Mouse (Mus musculus) lung, postnatal 0 days (tissue): ENCODE data around the gene Creb1. TPM values are rescaled to one million over a fixed set of nuclear protein-coding genes. Genes with fewer than 3 reads are reported as not detected.

ENCODE experiments used
- ATAC-seq: fragments of 200-750 bp; cut with Nextera tagmentation; 2 replicates; pipeline ENCODE4 v1.8.0; 2017; ENCODE audit warnings: moderate library complexity
- DNase-seq: peaks from one replicate; pipeline ENCODE4 v3.0.0-alpha.2; 2016; ENCODE audit warnings: low spot score
- H3K27ac ChIP-seq: fragments of 300-500 bp; sonication (generic); 2 replicates; pipeline ENCODE4 v1.5.1; 2014; ENCODE audit warnings: antibody characterized with exemption, mild to moderate bottlenecking, low read length, mixed read lengths
- H3K27me3 ChIP-seq: fragments of 300-500 bp; sonication (generic); replicated peaks from 2 replicates; pipeline ENCODE4 v1.6.1; 2014; ENCODE audit warnings: low read length, mixed read lengths; ENCODE audit not compliant: insufficient read depth
- H3K36me3 ChIP-seq: fragments of 300-500 bp; sonication (generic); 2 replicates; pipeline ENCODE4 v1.6.1; 2014; ENCODE audit warnings: low read length, mixed read lengths; ENCODE audit not compliant: insufficient read depth
- H3K4me1 ChIP-seq: fragments of 300-500 bp; sonication (generic); 2 replicates; pipeline ENCODE4 v1.6.1; 2014; ENCODE audit warnings: antibody characterized with exemption, low read depth, low read length, mixed read lengths; ENCODE audit not compliant: insufficient read depth
- H3K4me2 ChIP-seq: fragments of 300-500 bp; sonication (generic); replicated peaks from 2 replicates; pipeline ENCODE4 v1.6.1; 2014; ENCODE audit warnings: low read depth, mild to moderate bottlenecking, low read length, moderate library complexity, mixed read lengths
- H3K4me3 ChIP-seq: fragments of 300-500 bp; sonication (generic); 2 replicates; pipeline ENCODE4 v1.5.1; 2014; ENCODE audit warnings: low read depth, low read length
- H3K9ac ChIP-seq: fragments of 300-500 bp; sonication (generic); replicated peaks from 2 replicates; pipeline ENCODE4 v1.6.1; 2014; ENCODE audit warnings: low read depth, mild to moderate bottlenecking
- H3K9me3 ChIP-seq: fragments of 300-500 bp; sonication (generic); 2 replicates; pipeline ENCODE4 v1.6.1; 2016; ENCODE audit warnings: low read length, mixed read lengths
- CTCF ChIP-seq: IDR thresholded peaks from 2 replicates; pipeline ENCODE4 v1.5.1; 2016; ENCODE audit warnings: antibody characterized with exemption, mild to moderate bottlenecking
- EP300 ChIP-seq: IDR thresholded peaks from 2 replicates; pipeline ENCODE4 v1.6.1; 2016; ENCODE audit warnings: antibody characterized with exemption, mild to moderate bottlenecking, control low read depth
- WGBS: fragments of 180-500 bp; shearing (Covaris S2); extraction: QIAGEN DNeasy Blood & Tissue Kit; methylation state at CpG from one replicate; pipeline ENCODE4 v1.1.7; 2014; 5-methylcytosine and 5-hydroxymethylcytosine counted together
- polyA plus RNA-seq: library from polyadenylated mRNA; unstranded; fragments of >200 nt; fragmentation: Nextera tagmentation; extraction: Ambion mirVana; gene quantifications from 2 replicates; pipeline ENCODE4 v1.2.1, GENCODE M21; 2015

The Creb1 gene
- polyA plus RNA-seq, 1 experiment from 2014 or later: 14.2 TPM

DNA sequence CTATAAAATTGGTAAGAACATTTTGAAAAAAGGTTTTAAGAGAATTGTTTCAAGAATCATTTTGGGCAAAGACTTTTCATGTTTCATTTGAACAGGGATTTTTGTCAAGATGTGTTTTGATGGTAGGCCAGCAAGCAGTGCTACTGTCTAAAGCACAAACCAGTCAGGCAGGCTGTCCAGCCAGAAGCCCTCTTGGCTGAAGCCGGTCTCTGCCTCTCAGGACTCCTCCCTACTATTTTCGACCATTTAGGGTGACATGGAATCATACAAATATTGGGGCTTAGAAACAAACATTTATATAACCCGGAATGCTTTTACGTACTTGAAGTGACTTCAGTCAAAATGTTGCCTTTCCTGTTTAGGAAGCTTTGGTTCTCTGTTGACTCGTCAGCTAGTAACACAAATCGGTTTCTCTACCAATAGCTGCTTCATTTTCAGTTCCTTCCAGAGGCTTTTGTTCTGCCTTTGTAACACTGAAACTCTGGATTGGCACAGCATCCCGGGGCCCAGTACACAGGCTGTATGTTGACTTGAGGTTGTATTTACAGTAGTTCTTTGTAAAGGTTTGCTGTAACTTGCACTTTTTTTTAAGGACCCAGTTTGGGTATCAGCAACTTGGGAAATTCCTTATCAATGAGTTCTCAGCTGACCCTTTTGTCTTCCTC is 68.1 kb downstream of the Creb1 start:
- peak; percentile 63 for ATAC-seq
- TF ChIP-seq EP300 (no peak), CTCF (no peak)
- no peak overlapping the region for H3K4me2 ChIP-seq
- H3K9me3 ChIP-seq: no peaks in the 10 kb centered on the region
- no peaks in the 10 kb centered on the region; the same call in 1 of the 2 replicates for H3K36me3 ChIP-seq
- H3K27me3 ChIP-seq: no peaks in the 10 kb centered on the region
- H3K27ac ChIP-seq: no peak overlapping the region
- H3K9ac ChIP-seq: no peak overlapping the region
- no peak overlapping the region for H3K4me3 ChIP-seq
- peak; percentile 41 for DNase-seq
- no peaks in the 10 kb centered on the region for H3K4me1 ChIP-seq
- 58% methylated on average over 7 of the region's 7 CpGs for WGBS

DNA sequence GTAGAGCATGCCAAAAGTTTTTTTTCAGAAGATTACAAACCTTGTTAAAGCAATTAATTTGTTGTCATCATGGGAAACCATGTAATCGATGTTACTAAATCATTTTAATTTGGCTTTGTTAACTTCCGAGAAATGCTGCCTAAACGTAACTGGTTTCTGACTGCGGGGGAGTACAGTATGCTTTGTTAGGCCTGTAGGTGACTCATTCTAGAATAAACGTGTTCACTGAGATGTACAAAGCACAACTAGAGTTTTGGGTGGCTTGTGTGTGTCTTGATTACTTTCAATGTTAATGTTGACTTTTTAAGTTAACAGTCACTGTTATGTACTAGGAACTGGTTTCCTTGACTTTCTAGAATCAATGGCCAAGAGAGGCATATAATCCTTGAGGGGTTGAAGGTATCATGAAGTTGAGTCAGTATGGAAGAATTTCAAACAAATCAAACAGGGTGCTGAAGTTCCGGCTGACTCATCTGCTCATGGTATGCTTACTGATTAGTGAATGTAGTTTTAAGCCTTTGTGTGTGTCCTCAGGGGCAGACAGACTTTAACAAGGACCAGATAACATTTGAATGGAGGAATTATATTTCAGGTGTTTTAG is 68.9 kb downstream of the Creb1 start:
- no peak overlapping the region for H3K27ac ChIP-seq
- no peak for ATAC-seq
- 78% methylated on average over 6 of the region's 6 CpGs for WGBS
- no peak overlapping the region for H3K9ac ChIP-seq
- H3K27me3 ChIP-seq: no peaks in the 10 kb centered on the region
- H3K9me3 ChIP-seq: no peaks in the 10 kb centered on the region
- DNase-seq: no peak
- no peaks in the 10 kb centered on the region for H3K4me1 ChIP-seq
- no peaks in the 10 kb centered on the region; the same call in 1 of the 2 replicates for H3K36me3 ChIP-seq
- TF ChIP-seq CTCF (no peak), EP300 (no peak)
- no peak overlapping the region for H3K4me3 ChIP-seq
- H3K4me2 ChIP-seq: no peak overlapping the region

DNA sequence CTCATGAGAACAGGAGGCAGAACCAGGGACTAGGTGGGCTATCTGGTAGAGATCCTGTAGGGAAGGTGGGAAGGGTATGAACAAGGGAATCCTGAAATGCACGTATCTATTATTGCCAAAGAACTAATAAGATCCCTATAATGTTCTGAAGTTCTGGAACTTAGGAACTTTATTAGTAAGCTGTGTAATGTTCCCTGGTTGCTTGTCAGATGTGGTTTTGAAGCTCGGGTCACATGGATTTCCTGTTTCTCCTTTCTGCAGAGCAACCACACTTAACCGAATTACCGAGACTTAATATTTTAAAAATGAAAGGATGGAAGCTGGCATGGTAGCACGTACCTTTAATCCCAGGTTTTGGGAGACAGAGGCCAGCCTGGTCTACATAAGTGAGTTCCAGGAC is 70.9 kb downstream of the Creb1 start:
- Histone ChIP-seq H3K4me2 (no peak overlapping the region), H3K4me3 (no peak overlapping the region), H3K9ac (no peak overlapping the region; the same call in 1 of the 2 replicates), H3K27ac (no peak overlapping the region), H3K4me1 (no peaks in the 10 kb centered on the region), H3K36me3 (no peaks in the 10 kb centered on the region), H3K27me3 (no peaks in the 10 kb centered on the region), H3K9me3 (no peaks in the 10 kb centered on the region)
- ATAC-seq (no peak), DNase-seq (no peak)
- WGBS: 87% methylated on average over 5 of the region's 5 CpGs
- no peak for TF ChIP-seq EP300
- no peak for TF ChIP-seq CTCF

DNA sequence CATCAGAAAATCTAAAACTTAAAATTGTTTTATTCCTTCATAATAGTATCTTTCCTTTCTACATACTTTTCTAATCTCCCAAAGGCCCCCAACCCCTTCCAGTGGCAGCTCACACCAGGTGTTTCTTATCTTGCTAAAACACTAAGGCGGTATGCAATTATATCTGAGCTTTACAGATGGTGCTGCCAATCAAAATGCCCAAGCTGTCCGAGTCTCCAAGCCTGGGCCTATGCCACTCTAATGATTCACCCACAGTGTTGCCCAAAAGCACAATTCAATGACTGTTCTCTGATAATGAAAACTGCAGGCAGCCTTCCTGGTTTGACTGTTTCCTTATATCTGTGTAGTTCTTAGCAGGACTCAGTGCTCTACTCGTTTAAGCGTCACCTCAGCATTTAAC is 76.7 kb downstream of the Creb1 start:
- WGBS: 70% methylated on average over 4 of the region's 4 CpGs
- DNase-seq: no peak
- H3K27me3 ChIP-seq: no peaks in the 10 kb centered on the region

DNA sequence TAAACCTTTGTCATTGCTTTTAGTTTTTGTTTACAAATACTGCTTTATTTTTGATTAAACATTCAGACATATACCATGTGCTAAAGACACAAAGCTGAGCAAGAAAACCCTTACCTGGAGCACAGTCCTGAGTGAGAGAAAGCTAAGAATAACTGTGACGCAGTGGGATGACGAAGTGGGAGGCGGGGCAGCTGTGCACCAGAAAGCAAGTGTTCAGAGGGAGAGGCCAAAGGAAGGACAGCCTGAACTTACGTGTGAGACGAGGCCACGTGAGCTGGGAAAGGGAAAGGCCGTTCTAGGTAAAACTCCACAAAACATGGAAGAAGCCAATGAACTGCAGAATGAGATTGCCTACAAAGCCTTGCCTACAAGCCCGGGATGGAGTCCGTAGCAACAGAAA is 77.5 kb downstream of the Creb1 start:
- Histone ChIP-seq H3K9me3 (no peaks in the 10 kb centered on the region), H3K27ac (no peak overlapping the region), H3K4me2 (no peak overlapping the region), H3K4me3 (no peak overlapping the region), H3K9ac (no peak overlapping the region), H3K27me3 (no peaks in the 10 kb centered on the region), H3K4me1 (no peaks in the 10 kb centered on the region), H3K36me3 (0 out of 2 replicates have a peak, but pooled peaks cover 3% of the 10 kb centered on the region)
- DNase-seq (no peak), ATAC-seq (no peak)
- no peak for TF ChIP-seq CTCF
- no peak for TF ChIP-seq EP300
- WGBS: 72% methylated on average over 9 of the region's 9 CpGs

More for the DNA sequence above, 76.7 kb downstream of the Creb1 start:
- Histone ChIP-seq H3K4me3 (no peak overlapping the region), H3K27ac (no peak overlapping the region), H3K4me1 (no peaks in the 10 kb centered on the region), H3K9ac (no peak overlapping the region), H3K4me2 (no peak overlapping the region), H3K36me3 (no peaks in the 10 kb centered on the region), H3K9me3 (no peaks in the 10 kb centered on the region)
- TF ChIP-seq EP300 (no peak), CTCF (no peak)
- ATAC-seq: no peak

DNA sequence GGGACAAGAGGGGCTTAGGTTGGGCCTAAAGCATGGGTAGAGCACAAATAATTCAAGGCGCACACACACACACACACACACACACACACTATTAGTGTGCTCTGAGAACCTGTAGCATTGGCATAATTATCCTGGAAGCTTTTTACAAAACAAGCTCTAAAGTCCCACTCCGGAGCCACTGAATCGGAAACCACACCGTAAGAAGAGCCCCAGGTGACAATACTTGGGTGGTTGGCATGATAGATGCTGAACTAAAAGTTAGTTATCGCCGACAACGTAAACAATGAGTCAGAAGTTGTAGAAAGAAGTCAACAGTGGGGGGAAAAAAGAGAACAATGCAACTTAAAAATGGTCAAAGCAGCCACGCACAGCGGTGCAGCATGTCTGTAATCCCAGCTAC is 81.9 kb downstream of the Creb1 start:
- no peak overlapping the region for H3K9ac ChIP-seq
- H3K36me3 ChIP-seq: 0 out of 2 replicates have a peak, but pooled peaks cover 3% of the 10 kb centered on the region
- WGBS: 74% methylated on average over 9 of the region's 9 CpGs
- no peaks in the 10 kb centered on the region for H3K9me3 ChIP-seq
- ATAC-seq: no peak
- H3K27ac ChIP-seq: no peak overlapping the region
- no peak for TF ChIP-seq EP300
- TF ChIP-seq CTCF: no peak
- H3K4me1 ChIP-seq: peaks cover 5% of the 10 kb centered on the region; the same call in 1 of the 2 replicates
- no peak overlapping the region for H3K4me2 ChIP-seq
- no peak overlapping the region for H3K4me3 ChIP-seq
- no peak for DNase-seq
- no peaks in the 10 kb centered on the region for H3K27me3 ChIP-seq
